Mouse (Mus musculus) ovary, adult 18-20 months (tissue): Measurements from ENCODE around the gene Rpp14.
A peak's percentile ranks its signal among the peaks of the same experiment; 100 is the strongest.

Experiments used
- DNase-seq: peaks from one replicate; pipeline ENCODE4 v3.0.0; 2022; ENCODE audit warnings: low spot score, mixed read lengths

Rpp14 gene

GRCm38 (mm10) chr14:8059938-8060337, 20.2 kb upstream of the Rpp14 start:
- no peak for DNase-seq

- no peak for DNase-seq
Observed at GRCm38 (mm10) chr14:8062076-8062475, 18.1 kb upstream of the Rpp14 start.

- DNase-seq = no peak
Observed at GRCm38 (mm10) chr14:8062537-8063301, 17.4 kb upstream of the Rpp14 start.

- no peak for DNase-seq
Observed at GRCm38 (mm10) chr14:8063835-8064785, 16.1 kb upstream of the Rpp14 start.

GRCm38 (mm10) chr14:8080718-8081117, 551 bp downstream of the Rpp14 start:
- DNase-seq = no peak

GRCm38 (mm10) chr14:8082949-8083348, 2.8 kb downstream of the Rpp14 start:
- no peak for DNase-seq

- DNase-seq = no peak
Observed at GRCm38 (mm10) chr14:8089016-8089415, 8.8 kb downstream of the Rpp14 start.

GRCm38 (mm10) chr14:8092573-8092972, 12.4 kb downstream of the Rpp14 start:
- no peak for DNase-seq

GRCm38 (mm10) chr14:8093427-8093826, 13.3 kb downstream of the Rpp14 start:
- DNase-seq = peak; percentile 24

GRCm38 (mm10) chr14:8094931-8095561, 14.9 kb downstream of the Rpp14 start:
- no peak for DNase-seq

GRCm38 (mm10) chr14:8095562-8095950, 15.4 kb downstream of the Rpp14 start:
- DNase-seq = no peak

GRCm38 (mm10) chr14:8097978-8098686, 18.0 kb downstream of the Rpp14 start, which contains the start of gene Pxk:
Pxk (plus strand) TSS chr14:8098211.
- DNase-seq = peak; percentile 77

GRCm38 (mm10) chr14:8098687-8098995, 18.5 kb downstream of the Rpp14 start:
- DNase-seq = no peak

GRCm38 (mm10) chr14:8099561-8100021, 19.4 kb downstream of the Rpp14 start:
- DNase-seq = no peak

- no peak for DNase-seq
Observed at GRCm38 (mm10) chr14:8101886-8102285, 21.7 kb downstream of the Rpp14 start.

GRCm38 (mm10) chr14:8102676-8103075, 22.5 kb downstream of the Rpp14 start:
- DNase-seq = no peak

GRCm38 (mm10) chr14:8108047-8108446, 27.9 kb downstream of the Rpp14 start:
- DNase-seq = no peak

GRCm38 (mm10) chr14:8108976-8109375, 28.8 kb downstream of the Rpp14 start:
- DNase-seq = no peak

- no peak for DNase-seq
Observed at GRCm38 (mm10) chr14:8111545-8111944, 31.4 kb downstream of the Rpp14 start.

- no peak for DNase-seq
Observed at GRCm38 (mm10) chr14:8112036-8112435, 31.9 kb downstream of the Rpp14 start.

GRCm38 (mm10) chr14:8113616-8114015, 33.4 kb downstream of the Rpp14 start:
- no peak for DNase-seq

GRCm38 (mm10) chr14:8114306-8114705, 34.1 kb downstream of the Rpp14 start:
- DNase-seq = no peak
